Mouse (Mus musculus): ENCODE results near the gene Nxpe4. TPM values are rescaled to one million over a fixed set of nuclear protein-coding genes. Genes with fewer than 3 reads are reported as not detected.

Nxpe4 gene
- polyA plus RNA-seq, 1 experiment from 2014 or later = 5.1 TPM

DNA sequence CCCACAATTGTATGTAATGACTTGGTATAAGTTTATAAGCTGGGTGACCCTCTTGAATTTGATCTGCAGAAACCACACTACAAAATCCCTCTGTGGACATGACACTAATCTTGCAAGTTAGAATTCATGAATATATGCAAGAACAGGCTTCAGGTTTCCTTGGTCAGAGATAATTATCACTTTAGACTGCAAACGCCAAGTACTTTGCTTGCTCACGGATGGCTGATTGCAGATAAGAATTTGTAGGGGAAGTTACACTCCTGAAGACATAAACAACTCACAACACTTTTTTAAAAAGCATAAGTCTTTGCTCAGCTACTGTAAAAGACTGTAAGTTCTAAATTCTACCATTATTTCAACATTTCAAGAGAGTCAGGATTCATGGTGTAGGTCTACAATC lies 212.5 kb downstream of the Nxpe4 start:
- H3K4me1 ChIP-seq (ENCODE audit: control insufficient read depth in 2 of 2, insufficient read depth in 2 of 2, low read length in 2 of 2) = no peaks in the 10 kb centered on the region
- H3K36me3 ChIP-seq (ENCODE audit: control insufficient read depth, insufficient read depth, low read length) = no peaks in the 10 kb centered on the region
- H3K9ac ChIP-seq (ENCODE audit: low read length) = no peak overlapping the region
- no peak overlapping the region for H3K4me3 ChIP-seq (ENCODE audit: control insufficient read depth in 1 of 2, insufficient read depth in 1 of 2, low read depth in 1 of 2, low read length in 2 of 2)
- H3K9me3 ChIP-seq (ENCODE audit: control insufficient read depth, low read length) = no peaks in the 10 kb centered on the region
- H3K27me3 ChIP-seq (ENCODE audit: control insufficient read depth, insufficient read depth, low read length) = no peaks in the 10 kb centered on the region
- ATAC-seq (ENCODE audit: insufficient number of reproducible peaks, insufficient read depth, low FRiP score, low read depth) = no peak
- no peak overlapping the region for H3K4me2 ChIP-seq (ENCODE audit: low read length)
- H3K27ac ChIP-seq (replicated peaks in 1 of 2; ENCODE audit: control insufficient read depth in 1 of 2, insufficient read depth in 1 of 2, low read depth in 2 of 2, low read length in 2 of 2) = no peak overlapping the region
- WGBS = 41% methylated on average over 2 of the region's 2 CpGs

- no peaks in the 10 kb centered on the region for H3K27me3 ChIP-seq (ENCODE audit: control insufficient read depth, insufficient read depth, low read length)
- H3K4me1 ChIP-seq (ENCODE audit: control insufficient read depth in 2 of 2, insufficient read depth in 2 of 2, low read length in 2 of 2) = no peaks in the 10 kb centered on the region
- no peak overlapping the region for H3K4me2 ChIP-seq (ENCODE audit: low read length)
- H3K9ac ChIP-seq (ENCODE audit: low read length) = no peak overlapping the region
- WGBS = 73% methylated on average over 4 of the region's 4 CpGs
- no peaks in the 10 kb centered on the region for H3K36me3 ChIP-seq (ENCODE audit: control insufficient read depth, insufficient read depth, low read length)
- no peak for ATAC-seq (ENCODE audit: insufficient number of reproducible peaks, insufficient read depth, low FRiP score, low read depth)
- no peak overlapping the region for H3K27ac ChIP-seq (replicated peaks in 1 of 2; ENCODE audit: control insufficient read depth in 1 of 2, insufficient read depth in 1 of 2, low read depth in 2 of 2, low read length in 2 of 2)
- no peak overlapping the region for H3K4me3 ChIP-seq (ENCODE audit: control insufficient read depth in 1 of 2, insufficient read depth in 1 of 2, low read depth in 1 of 2, low read length in 2 of 2)
- H3K9me3 ChIP-seq (ENCODE audit: control insufficient read depth, low read length) = no peaks in the 10 kb centered on the region
Measured at GRCm38 (mm10) chr9:48388451-48388850, 226.6 kb downstream of the Nxpe4 start.

GRCm38 (mm10) chr9:48389983-48390382 lies 228.2 kb downstream of the Nxpe4 start:
- Histone ChIP-seq H3K36me3 (ENCODE audit: control insufficient read depth, insufficient read depth, low read length) (no peaks in the 10 kb centered on the region), H3K9ac (ENCODE audit: low read length) (no peak overlapping the region), H3K4me2 (ENCODE audit: low read length) (no peak overlapping the region), H3K9me3 (ENCODE audit: control insufficient read depth, low read length) (no peaks in the 10 kb centered on the region), H3K4me1 (ENCODE audit: control insufficient read depth in 2 of 2, insufficient read depth in 2 of 2, low read length in 2 of 2) (no peaks in the 10 kb centered on the region), H3K27ac (replicated peaks in 1 of 2; ENCODE audit: control insufficient read depth in 1 of 2, insufficient read depth in 1 of 2, low read depth in 2 of 2, low read length in 2 of 2) (no peak overlapping the region), H3K27me3 (ENCODE audit: control insufficient read depth, insufficient read depth, low read length) (no peaks in the 10 kb centered on the region), H3K4me3 (ENCODE audit: control insufficient read depth in 1 of 2, insufficient read depth in 1 of 2, low read depth in 1 of 2, low read length in 2 of 2) (no peak overlapping the region)
- 75% methylated on average over 3 of the region's 3 CpGs for WGBS
- no peak for ATAC-seq (ENCODE audit: insufficient number of reproducible peaks, insufficient read depth, low FRiP score, low read depth)

DNA sequence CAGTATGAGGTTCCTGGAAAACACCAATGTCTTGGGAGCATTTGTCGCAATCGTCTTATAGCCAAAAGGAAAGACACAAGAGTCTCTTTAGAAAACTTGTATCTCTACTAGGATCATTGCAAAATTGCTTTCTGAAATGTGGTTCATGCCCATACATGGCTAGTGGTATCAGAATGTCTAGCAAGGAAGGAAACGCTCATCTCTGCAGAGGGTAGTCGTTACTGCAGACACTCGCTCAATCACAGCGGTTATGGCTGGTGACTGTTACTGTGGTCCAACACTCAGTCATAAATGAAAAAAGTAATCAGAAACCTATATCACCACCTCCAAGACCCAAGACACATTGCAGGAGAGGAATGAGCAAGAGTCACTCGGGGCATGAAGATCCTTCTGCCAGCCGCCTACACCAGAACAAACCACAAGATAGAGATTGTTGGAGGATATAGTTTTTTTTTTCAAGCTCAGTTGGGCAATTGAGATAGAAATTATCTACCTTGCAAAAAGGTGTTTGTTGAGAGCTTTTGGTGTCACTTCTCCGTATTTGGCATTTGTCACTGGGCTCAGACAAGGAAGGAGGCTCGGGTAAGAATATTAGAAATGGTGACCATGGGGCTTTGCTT lies 241.9 kb downstream of the Nxpe4 start:
- WGBS = 87% methylated on average over 10 of the region's 10 CpGs
- H3K9ac ChIP-seq (ENCODE audit: low read length) = no peak overlapping the region
- H3K4me1 ChIP-seq (ENCODE audit: control insufficient read depth in 2 of 2, insufficient read depth in 2 of 2, low read length in 2 of 2) = no peaks in the 10 kb centered on the region
- H3K4me3 ChIP-seq (ENCODE audit: control insufficient read depth in 1 of 2, insufficient read depth in 1 of 2, low read depth in 1 of 2, low read length in 2 of 2) = no peak overlapping the region
- no peaks in the 10 kb centered on the region for H3K36me3 ChIP-seq (ENCODE audit: control insufficient read depth, insufficient read depth, low read length)
- no peak overlapping the region for H3K27ac ChIP-seq (replicated peaks in 1 of 2; ENCODE audit: control insufficient read depth in 1 of 2, insufficient read depth in 1 of 2, low read depth in 2 of 2, low read length in 2 of 2)
- H3K4me2 ChIP-seq (ENCODE audit: low read length) = no peak overlapping the region
- no peak for ATAC-seq (ENCODE audit: insufficient number of reproducible peaks, insufficient read depth, low FRiP score, low read depth)
- no peaks in the 10 kb centered on the region for H3K9me3 ChIP-seq (ENCODE audit: control insufficient read depth, low read length)
- no peaks in the 10 kb centered on the region for H3K27me3 ChIP-seq (ENCODE audit: control insufficient read depth, insufficient read depth, low read length)

DNA sequence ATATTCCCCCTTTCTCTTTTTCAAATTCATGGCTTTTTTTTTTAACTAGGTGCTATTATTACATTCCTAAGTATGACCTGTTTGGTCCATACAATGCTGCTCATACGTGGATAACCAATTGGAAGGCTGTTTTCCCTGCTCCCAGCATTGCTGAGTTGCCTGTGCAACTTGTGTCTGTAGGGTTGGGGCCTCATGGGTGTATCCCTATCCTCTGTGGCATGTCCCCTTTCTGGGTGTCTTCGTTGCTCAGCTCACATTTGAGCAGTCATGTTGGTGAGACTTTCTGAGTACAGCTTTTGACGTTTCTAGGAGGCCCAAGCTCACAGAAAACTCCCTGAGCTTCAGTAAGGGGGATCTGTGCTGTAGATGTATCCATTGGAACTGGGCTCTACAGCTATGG lies 242.9 kb downstream of the Nxpe4 start:
- Histone ChIP-seq H3K9me3 (ENCODE audit: control insufficient read depth, low read length) (no peaks in the 10 kb centered on the region), H3K27ac (replicated peaks in 1 of 2; ENCODE audit: control insufficient read depth in 1 of 2, insufficient read depth in 1 of 2, low read depth in 2 of 2, low read length in 2 of 2) (no peak overlapping the region), H3K4me3 (ENCODE audit: control insufficient read depth in 1 of 2, insufficient read depth in 1 of 2, low read depth in 1 of 2, low read length in 2 of 2) (no peak overlapping the region), H3K36me3 (ENCODE audit: control insufficient read depth, insufficient read depth, low read length) (no peaks in the 10 kb centered on the region), H3K4me1 (ENCODE audit: control insufficient read depth in 2 of 2, insufficient read depth in 2 of 2, low read length in 2 of 2) (no peaks in the 10 kb centered on the region), H3K9ac (ENCODE audit: low read length) (no peak overlapping the region), H3K27me3 (ENCODE audit: control insufficient read depth, insufficient read depth, low read length) (no peaks in the 10 kb centered on the region), H3K4me2 (ENCODE audit: low read length) (no peak overlapping the region)
- 55% methylated on average over 3 of the region's 3 CpGs for WGBS
- ATAC-seq (ENCODE audit: insufficient number of reproducible peaks, insufficient read depth, low FRiP score, low read depth) = no peak

DNA sequence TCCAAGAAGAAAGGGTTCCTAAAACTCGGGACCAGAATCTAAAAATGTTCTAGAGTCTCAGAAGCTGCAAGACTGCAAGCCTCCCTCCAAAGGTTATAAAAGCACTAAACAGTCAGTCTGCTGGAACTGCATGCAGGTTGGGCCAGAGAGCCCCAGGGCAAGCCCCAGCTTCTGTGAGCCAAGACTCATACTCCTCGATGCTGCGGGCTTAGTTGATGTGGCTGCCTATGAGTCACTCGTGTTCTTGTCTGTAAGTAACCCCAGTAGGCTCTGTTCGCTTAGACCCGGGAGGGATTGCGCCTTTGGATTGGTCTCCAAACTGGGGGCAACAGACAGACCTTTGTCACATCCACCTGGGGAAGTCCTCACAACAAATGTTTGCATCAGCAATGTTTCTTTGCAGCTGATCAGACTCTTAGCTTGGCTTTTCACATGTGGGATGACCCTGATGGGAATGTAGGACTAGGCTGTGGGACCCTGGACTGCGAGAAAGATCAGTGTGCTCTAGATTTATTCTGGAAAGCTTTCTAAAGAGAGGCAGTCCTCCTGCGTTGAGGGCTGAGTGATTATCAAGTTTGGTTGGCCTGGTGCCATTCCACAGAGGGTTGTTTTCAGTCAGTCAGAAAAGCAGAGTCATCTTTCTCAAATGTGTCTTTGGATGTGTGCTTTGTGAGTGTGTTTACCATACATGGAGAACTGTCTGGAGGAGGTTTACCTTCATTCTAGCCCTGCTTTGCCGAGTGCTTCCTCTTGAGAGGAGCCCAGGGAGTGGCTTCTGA lies 245.9 kb downstream of the Nxpe4 start:
- no peak for ATAC-seq (ENCODE audit: insufficient number of reproducible peaks, insufficient read depth, low FRiP score, low read depth)
- Histone ChIP-seq H3K4me1 (ENCODE audit: control insufficient read depth in 2 of 2, insufficient read depth in 2 of 2, low read length in 2 of 2) (no peaks in the 10 kb centered on the region), H3K36me3 (ENCODE audit: control insufficient read depth, insufficient read depth, low read length) (no peaks in the 10 kb centered on the region), H3K9ac (ENCODE audit: low read length) (no peak overlapping the region), H3K9me3 (ENCODE audit: control insufficient read depth, low read length) (no peaks in the 10 kb centered on the region), H3K4me3 (ENCODE audit: control insufficient read depth in 1 of 2, insufficient read depth in 1 of 2, low read depth in 1 of 2, low read length in 2 of 2) (no peak overlapping the region), H3K27me3 (ENCODE audit: control insufficient read depth, insufficient read depth, low read length) (no peaks in the 10 kb centered on the region), H3K4me2 (ENCODE audit: low read length) (no peak overlapping the region), H3K27ac (replicated peaks in 1 of 2; ENCODE audit: control insufficient read depth in 1 of 2, insufficient read depth in 1 of 2, low read depth in 2 of 2, low read length in 2 of 2) (no peak overlapping the region)
- 62% methylated on average over 10 of the region's 10 CpGs for WGBS

- Histone ChIP-seq H3K27me3 (ENCODE audit: control insufficient read depth, insufficient read depth, low read length) (no peaks in the 10 kb centered on the region), H3K27ac (replicated peaks in 1 of 2; ENCODE audit: control insufficient read depth in 1 of 2, insufficient read depth in 1 of 2, low read depth in 2 of 2, low read length in 2 of 2) (no peak overlapping the region), H3K4me2 (ENCODE audit: low read length) (no peak overlapping the region), H3K36me3 (ENCODE audit: control insufficient read depth, insufficient read depth, low read length) (no peaks in the 10 kb centered on the region), H3K9me3 (ENCODE audit: control insufficient read depth, low read length) (no peaks in the 10 kb centered on the region), H3K9ac (ENCODE audit: low read length) (no peak overlapping the region), H3K4me3 (ENCODE audit: control insufficient read depth in 1 of 2, insufficient read depth in 1 of 2, low read depth in 1 of 2, low read length in 2 of 2) (no peak overlapping the region), H3K4me1 (ENCODE audit: control insufficient read depth in 2 of 2, insufficient read depth in 2 of 2, low read length in 2 of 2) (no peaks in the 10 kb centered on the region)
- WGBS = 66% methylated on average over 6 of the region's 6 CpGs
- no peak for ATAC-seq (ENCODE audit: insufficient number of reproducible peaks, insufficient read depth, low FRiP score, low read depth)
Measured at GRCm38 (mm10) chr9:48410217-48411035, 248.6 kb downstream of the Nxpe4 start.

Data from heart, embryonic 14.5 days (tissue).